Mouse (Mus musculus) layer of hippocampus, adult 2 months (tissue): Measurements from ENCODE around the gene Serac1. TPM values are rescaled to one million over a fixed set of nuclear protein-coding genes. Genes with fewer than 3 reads are reported as not detected.

Experiments used
- DNase-seq, 2 experiments: peaks; one replicate each; pipeline ENCODE4 v3.0.0; 2022; ENCODE audit warnings: low spot score in 2 of 2
- H3K27ac ChIP-seq: fragments of 200-600 bp; 2 replicates; pipeline ENCODE4 v1.8.1; 2022
- H3K4me3 ChIP-seq: fragments of 200-600 bp; 2 replicates; pipeline ENCODE4 v1.8.1; 2022; ENCODE audit warnings: mild to moderate bottlenecking
- CTCF ChIP-seq: fragments of 200-600 bp; conservative IDR thresholded peaks from 2 replicates; pipeline ENCODE4 v1.8.1; 2022; ENCODE audit warnings: antibody characterized with exemption, mild to moderate bottlenecking, moderate library complexity
- long read RNA-seq, 2 experiments: library from polyadenylated mRNA; stranded (forward); transcript quantifications; one replicate each; pipeline ENCODE4 v2.0.0; 2021; ENCODE audit warnings: borderline mapping rate in 2 of 2
- total RNA-seq, 2 experiments: library from RNA; stranded (reverse); gene quantifications; 2 replicates each; pipeline ENCODE4 v1.2.3; 2021

The Serac1 gene
- 10 to 100 TPM; 17.2 to 18.4 TPM for total RNA-seq
- long read RNA-seq, experiment 1, full-length matches to known transcripts, result 6 of 10 reads
- long read RNA-seq, experiment 1, partial matches to known transcripts, result 2 of 10 reads
- long read RNA-seq, experiment 1, other reads (novel, unspliced or antisense), result 2 of 10 reads
- long read RNA-seq, experiment 2, full-length matches to known transcripts, result 12 of 29 reads
- long read RNA-seq, experiment 2, partial matches to known transcripts, result 2 of 29 reads
- long read RNA-seq, experiment 2, other reads (novel, unspliced or antisense), result 15 of 29 reads

DNA sequence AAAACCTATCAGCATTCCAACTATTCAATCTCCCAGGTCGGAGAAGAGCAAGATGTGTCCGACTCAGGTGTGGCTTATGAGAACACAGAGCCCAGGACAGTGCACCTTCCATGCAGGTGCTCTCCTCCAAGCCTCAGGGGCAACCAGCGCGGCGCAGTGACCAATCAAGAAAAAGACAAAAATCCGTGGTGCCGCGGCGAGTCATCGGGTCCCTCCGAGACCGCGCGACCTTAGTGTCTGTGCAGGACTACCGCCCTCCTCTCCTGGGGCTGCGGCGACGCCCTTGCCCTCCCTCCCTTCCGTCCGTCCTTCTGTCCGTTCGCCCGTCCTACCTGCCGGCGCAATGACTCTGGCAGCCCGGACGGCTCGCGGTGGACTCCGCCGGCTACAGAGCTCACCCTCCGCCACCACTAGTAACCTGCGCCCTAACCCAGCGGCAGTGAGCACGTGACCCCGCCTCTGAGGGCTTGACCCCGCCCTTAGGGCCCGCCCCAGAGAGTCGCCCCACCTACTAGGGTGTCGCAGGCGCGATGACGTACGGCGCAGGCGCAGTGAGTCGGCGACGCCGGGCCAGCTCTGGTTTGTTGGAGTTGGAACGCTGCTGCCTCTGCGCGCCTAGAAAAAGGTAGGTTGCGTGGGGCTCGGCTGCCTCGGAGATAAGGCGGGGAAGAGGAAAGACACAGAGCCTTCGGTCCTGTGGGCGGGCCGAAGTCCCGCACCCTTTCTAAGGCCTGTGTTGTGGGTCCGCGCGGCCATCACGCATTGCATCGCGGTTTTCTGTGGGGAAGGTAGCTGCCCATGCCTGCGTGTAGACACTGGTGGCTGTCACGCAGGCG, at the start of gene Serac1, which contains the start of gene Gtf2h5:
Gene Serac1 (minus strand): TSS at position 455 of the 836 bp plus-strand sequence.
Gene Gtf2h5 (plus strand): TSS at position 500 of the 836 bp plus-strand sequence.
- TF ChIP-seq CTCF, result peak; percentile 24; the same call in 1 of the 2 replicates
- peak; percentile 97 to 99 for DNase-seq
- Histone ChIP-seq H3K27ac (peak within 1 kb of the TSS; percentile 95), H3K4me3 (peak within 1 kb of the TSS; percentile 89)

DNA sequence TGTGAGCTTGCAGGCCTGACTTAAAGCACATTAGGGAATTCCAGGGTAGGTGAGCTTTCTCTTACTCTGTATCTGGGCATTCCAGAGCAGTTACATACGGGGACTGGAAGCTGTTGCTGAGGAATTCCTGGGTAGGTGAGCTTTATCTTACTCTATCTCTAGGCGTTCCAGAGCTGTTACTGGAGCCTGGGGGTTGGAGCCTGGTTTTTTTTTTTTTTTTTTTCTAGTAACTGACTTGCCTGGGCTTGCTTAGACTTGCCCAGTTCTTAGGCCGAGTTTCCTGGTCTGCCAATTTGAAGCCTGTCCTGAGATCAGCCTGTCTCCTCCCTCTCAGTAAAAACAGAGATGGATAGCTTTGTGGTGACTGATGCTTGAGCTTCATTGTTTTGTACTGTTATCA, 48.5 kb upstream of the Serac1 start:
- Histone ChIP-seq H3K4me3 (no peak overlapping the region), H3K27ac (no peak overlapping the region)
- no peak for DNase-seq
- TF ChIP-seq CTCF, result no peak

DNA sequence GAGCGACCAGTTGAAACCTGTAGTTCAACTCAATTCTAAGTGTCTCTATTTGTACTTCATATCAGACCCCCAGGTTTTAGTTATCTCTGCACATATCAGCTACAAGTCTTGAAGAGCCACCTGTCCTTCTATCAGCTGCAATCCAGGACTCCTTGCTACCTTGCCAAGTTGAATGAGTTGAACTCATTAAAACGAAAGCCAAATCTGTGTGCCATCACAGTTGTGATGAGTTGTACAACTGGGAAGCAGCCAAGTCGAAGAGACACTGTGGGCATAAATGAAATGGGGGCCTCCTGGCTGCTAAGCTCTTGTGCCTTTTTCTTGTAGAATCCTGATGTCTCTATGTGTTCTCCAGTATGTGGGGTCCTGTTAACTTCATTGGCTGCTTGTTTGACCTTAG, 45.9 kb upstream of the Serac1 start:
- Histone ChIP-seq H3K27ac (no peak overlapping the region), H3K4me3 (no peak overlapping the region)
- peak in 1 of 2 experiments; percentile 12 for DNase-seq
- no peak for TF ChIP-seq CTCF

DNA sequence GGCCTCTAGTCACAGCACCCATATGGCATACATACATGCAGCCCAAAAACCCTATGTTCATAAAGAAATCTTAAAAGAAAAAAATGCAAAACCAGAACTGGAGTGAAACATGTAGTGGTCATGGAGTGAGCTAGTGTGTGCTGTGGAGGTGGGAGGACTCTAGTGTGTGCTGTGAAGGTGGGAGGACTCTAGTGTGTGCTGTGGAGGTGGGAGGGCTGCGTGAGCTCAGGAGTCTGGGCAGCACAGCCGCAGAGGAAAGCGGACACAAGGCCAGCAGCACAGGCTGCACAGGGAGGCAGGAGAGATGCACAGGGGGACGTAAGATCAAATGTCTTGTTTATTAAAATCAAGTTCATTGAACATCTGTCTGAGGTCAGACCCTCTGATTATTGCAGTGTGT, 44.2 kb upstream of the Serac1 start:
- no peak for DNase-seq
- TF ChIP-seq CTCF, result no peak
- Histone ChIP-seq H3K27ac (no peak overlapping the region), H3K4me3 (no peak overlapping the region)

DNA sequence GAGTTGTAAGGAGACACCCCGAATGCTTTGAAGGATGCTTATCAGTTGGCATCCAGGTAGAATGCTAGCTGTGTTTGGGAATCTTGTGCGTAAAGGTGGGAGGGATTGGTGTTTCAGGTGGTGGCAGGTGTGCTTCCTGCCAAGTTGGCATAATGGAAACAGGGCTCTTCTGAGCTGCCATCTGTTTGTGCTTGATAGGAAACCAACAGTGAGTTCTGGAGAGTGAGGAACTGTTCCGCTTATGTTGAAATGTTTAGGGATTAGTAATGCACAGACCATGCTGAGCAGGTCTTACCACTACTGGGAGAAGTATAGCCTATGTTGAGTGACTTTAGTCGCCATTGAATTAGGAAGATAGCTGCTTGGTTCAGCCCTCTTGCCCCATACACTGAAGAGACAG, 39.3 kb upstream of the Serac1 start:
- no peak for DNase-seq
- no peak overlapping the region for H3K4me3 ChIP-seq
- H3K27ac ChIP-seq, result no peak overlapping the region
- TF ChIP-seq CTCF, result no peak

DNA sequence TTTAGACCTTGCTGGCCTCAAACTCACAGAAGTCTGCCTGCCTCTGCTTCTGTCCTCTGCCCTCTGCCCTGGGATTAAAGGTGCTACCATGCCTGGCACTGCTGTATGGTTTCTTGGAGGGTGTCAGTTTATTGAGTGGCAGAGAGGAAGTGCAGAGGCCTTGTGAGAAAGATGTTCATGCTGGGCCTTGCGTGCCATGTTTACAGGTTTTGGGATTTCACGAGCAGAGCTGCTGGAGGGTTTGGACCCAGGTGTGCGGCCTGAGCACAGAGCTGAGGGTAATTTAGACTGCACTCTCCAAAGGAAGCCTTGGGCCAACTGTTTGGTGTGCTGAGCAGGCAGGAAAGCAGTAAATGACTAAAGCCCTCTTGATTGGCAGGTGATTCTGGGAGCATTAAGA, 38.4 kb upstream of the Serac1 start:
- TF ChIP-seq CTCF, result no peak
- DNase-seq, result no peak
- Histone ChIP-seq H3K27ac (0 out of 2 replicates have a peak overlapping the region, but pooled peaks have one; percentile 5), H3K4me3 (no peak overlapping the region)

DNA sequence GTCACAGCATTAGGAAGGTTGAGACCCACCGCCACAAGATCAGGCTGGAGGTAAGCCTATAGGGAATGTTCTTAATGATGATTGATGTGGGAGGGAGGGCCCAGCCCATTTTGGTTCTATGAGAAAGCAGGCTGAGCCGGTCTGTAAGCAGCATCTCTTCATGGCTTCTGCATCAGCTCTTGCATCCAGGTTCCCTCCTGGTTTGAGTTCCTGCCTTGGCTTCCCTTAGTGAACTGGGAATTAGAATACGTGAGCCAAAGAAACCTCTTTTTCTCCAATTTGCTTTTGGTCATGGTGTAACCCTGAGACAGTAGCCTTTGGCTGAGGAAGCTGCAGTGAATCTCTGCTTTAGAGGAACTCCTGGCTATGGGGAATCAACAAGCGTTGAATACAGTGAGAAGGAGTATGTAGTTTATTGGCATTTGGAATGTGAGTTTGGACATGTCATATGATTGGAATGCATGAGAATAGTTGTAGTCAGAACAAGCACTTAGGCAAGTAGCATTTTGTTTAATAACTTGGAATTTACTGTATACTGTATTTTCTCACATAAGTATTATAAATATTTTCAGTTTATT, 37.7 kb upstream of the Serac1 start:
- no peak for TF ChIP-seq CTCF
- DNase-seq, result no peak
- H3K4me3 ChIP-seq, result no peak overlapping the region
- H3K27ac ChIP-seq, result no peak overlapping the region

DNA sequence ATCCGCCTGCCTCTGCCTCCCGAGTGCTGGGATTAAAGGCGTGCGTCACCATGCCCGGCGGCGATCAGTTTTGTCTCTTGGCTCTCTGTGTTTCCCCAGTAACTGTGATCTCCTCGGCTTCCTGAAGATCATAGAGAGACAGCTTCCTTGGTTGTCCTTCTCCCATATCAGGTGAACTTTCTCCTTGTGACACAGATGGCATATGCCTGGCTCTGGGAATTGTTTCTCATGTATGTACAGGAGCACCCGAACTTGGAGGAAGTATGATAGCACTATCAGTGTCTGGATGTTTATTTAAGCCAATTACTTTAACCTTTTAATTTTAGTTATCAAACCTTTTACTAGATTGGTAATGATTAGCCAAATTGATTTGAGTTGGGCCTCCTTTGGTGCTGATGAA, 35.5 kb upstream of the Serac1 start:
- TF ChIP-seq CTCF, result no peak
- DNase-seq, result no peak
- Histone ChIP-seq H3K27ac (no peak overlapping the region), H3K4me3 (no peak overlapping the region)

DNA sequence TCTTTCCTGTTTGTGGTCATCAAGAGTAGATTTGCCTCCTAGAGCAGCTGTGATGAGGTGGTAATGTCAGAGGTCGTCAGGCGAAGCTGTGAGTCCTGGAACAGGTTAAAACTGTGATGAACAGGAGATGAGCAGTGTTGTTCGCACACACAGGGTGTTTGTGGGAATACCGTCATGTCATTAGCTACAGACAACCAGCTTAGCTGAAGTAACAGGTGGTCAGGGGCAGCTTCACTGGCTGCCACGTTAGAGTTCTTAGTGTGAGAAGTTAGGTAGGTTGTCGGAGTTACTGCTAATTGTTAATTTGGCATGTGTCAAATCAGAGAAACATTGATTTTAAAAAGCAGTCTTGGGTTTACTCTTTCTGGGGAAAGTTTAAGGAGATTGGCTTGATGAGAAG, 34.1 kb upstream of the Serac1 start:
- no peak for TF ChIP-seq CTCF
- no peak for DNase-seq
- Histone ChIP-seq H3K27ac (no peak overlapping the region), H3K4me3 (no peak overlapping the region)

DNA sequence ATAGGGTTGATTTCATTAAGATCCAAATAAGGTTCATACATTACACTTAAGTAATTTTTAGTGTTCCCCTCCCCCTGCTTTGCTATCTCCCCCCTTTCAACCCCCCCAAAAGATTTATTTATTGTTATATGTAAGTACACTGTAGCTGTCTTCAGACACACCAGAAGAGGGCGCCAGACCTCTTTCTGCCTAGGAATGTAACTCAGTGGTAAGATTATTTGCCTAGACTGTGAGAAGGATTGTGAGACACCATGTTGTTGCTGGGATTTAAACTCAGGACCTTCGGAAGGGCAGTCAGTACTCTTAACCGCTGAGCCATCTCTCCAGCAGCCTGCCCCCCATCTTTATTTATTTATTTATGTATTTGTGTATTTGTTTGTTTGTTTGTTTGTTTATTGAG, 31.4 kb upstream of the Serac1 start:
- no peak overlapping the region for H3K4me3 ChIP-seq
- H3K27ac ChIP-seq, result no peak overlapping the region
- TF ChIP-seq CTCF, result peak; percentile 74
- peak in 1 of 2 experiments; percentile 23 for DNase-seq

DNA sequence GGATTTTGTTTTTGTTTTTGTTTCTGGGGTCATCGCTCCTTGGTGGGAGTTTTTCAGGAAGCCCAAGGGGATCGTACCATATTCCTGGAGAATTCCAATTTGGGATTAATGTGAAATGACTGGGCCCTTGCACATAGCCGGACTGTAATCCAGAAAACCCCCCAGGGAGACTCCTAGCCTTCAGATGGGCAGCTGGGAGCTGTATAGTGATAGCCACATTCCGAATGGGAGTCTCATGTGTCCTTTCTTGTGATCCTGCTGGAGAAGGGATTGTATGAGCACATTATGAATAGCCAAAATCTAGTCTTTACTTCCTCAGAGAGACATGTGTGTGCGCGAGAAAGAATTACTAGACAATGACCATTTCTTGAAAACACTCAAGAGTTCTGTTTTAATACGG, 28.6 kb upstream of the Serac1 start:
- Histone ChIP-seq H3K4me3 (peak overlapping the region; percentile 93), H3K27ac (peak overlapping the region; percentile 96)
- no peak for TF ChIP-seq CTCF
- DNase-seq, result no peak

DNA sequence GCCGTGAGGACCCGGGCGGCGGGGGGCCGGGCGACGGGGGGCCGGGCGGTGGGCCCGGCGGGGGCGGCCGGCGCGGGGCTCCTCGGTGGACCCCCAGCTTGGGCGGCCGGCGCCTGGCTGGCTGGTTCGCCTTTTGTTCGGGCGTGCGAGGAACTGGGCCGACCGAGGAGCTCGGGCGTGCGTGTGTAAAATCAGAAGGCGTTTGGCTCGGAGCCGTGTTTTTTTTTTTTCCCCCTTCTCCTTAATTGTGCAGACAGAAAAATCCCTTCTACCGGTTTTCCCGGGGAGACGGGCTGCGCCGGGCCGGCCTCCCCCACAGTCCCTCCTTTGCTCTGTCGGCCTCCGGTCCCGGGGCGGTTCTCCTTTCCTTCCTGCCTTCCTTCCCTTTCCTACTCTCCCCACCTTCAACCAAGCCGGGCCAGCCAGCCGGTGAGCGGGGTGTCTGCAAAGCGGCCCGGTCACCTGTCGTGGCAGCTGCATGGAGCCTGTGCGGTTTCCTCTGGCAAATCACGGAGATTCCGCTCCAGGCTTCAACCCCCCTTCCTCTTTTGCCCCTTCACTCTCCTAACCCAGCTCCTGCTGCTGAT, 27.6 kb upstream of the Serac1 start:
- peak; percentile 27 to 37 for DNase-seq
- H3K4me3 ChIP-seq, result peak overlapping the region; percentile 93
- no peak for TF ChIP-seq CTCF
- H3K27ac ChIP-seq, result peak overlapping the region; percentile 96
